Mouse (Mus musculus) heart, embryonic 16.5 days (tissue): ENCODE results near the gene Ncbp2. TPM values are rescaled to one million over a fixed set of nuclear protein-coding genes. Genes with fewer than 3 reads are reported as not detected.

Experiments
- ATAC-seq: fragments of 200-750 bp; cut with Nextera tagmentation; replicated peaks from 2 replicates; pipeline ENCODE4 v1.8.0; 2017; ENCODE audit warnings: moderate number of reproducible peaks; ENCODE audit not compliant: insufficient read depth, low FRiP score; ENCODE audit errors: extremely low read depth
- H3K27ac ChIP-seq: fragments of 300-500 bp; sonication (generic); 2 replicates; pipeline ENCODE4 v1.5.1; 2014; ENCODE audit warnings: mild to moderate bottlenecking, low read length, control low read depth, moderate library complexity
- H3K27me3 ChIP-seq: fragments of 300-500 bp; sonication (generic); 2 replicates; pipeline ENCODE4 v1.6.1; 2014; ENCODE audit warnings: low read length, mixed read lengths; ENCODE audit not compliant: control insufficient read depth, insufficient read depth
- H3K36me3 ChIP-seq: fragments of 300-500 bp; sonication (generic); 2 replicates; pipeline ENCODE4 v1.6.1; 2014; ENCODE audit not compliant: control insufficient read depth, insufficient read depth
- H3K4me1 ChIP-seq: fragments of 300-500 bp; sonication (generic); 2 replicates; pipeline ENCODE4 v1.6.1; 2014; ENCODE audit warnings: low read length, mixed read lengths; ENCODE audit not compliant: control insufficient read depth, insufficient read depth
- H3K4me2 ChIP-seq: fragments of 300-500 bp; sonication (generic); 2 replicates; pipeline ENCODE4 v1.6.1; 2014; ENCODE audit warnings: low read depth, mild to moderate bottlenecking, control low read depth, low read length
- H3K4me3 ChIP-seq: fragments of 300-500 bp; sonication (generic); 2 replicates; pipeline ENCODE4 v1.5.1; 2014; ENCODE audit warnings: mild to moderate bottlenecking, control low read depth, low read length
- H3K9ac ChIP-seq: fragments of 300-500 bp; sonication (generic); 2 replicates; pipeline ENCODE4 v1.6.1; 2014; ENCODE audit warnings: low read length, control low read depth
- H3K9me3 ChIP-seq: fragments of 300-500 bp; sonication (generic); replicated peaks from 2 replicates; pipeline ENCODE4 v1.6.1; 2016; ENCODE audit warnings: low read length; ENCODE audit not compliant: control insufficient read depth
- WGBS: fragments of 180-500 bp; shearing (Covaris S2); extraction: QIAGEN DNeasy Blood & Tissue Kit; methylation state at CpG from one replicate; pipeline ENCODE4 v1.1.7; 2014; 5-methylcytosine and 5-hydroxymethylcytosine counted together
- polyA plus RNA-seq: library from polyadenylated mRNA; unstranded; fragments of >200 nt; fragmentation: Nextera tagmentation; extraction: Ambion mirVana; gene quantifications from 2 replicates; pipeline ENCODE4 v1.2.1, GENCODE M21; 2015

The Ncbp2 gene
- polyA plus RNA-seq, 1 experiment from 2014 or later: 64.4 TPM

DNA sequence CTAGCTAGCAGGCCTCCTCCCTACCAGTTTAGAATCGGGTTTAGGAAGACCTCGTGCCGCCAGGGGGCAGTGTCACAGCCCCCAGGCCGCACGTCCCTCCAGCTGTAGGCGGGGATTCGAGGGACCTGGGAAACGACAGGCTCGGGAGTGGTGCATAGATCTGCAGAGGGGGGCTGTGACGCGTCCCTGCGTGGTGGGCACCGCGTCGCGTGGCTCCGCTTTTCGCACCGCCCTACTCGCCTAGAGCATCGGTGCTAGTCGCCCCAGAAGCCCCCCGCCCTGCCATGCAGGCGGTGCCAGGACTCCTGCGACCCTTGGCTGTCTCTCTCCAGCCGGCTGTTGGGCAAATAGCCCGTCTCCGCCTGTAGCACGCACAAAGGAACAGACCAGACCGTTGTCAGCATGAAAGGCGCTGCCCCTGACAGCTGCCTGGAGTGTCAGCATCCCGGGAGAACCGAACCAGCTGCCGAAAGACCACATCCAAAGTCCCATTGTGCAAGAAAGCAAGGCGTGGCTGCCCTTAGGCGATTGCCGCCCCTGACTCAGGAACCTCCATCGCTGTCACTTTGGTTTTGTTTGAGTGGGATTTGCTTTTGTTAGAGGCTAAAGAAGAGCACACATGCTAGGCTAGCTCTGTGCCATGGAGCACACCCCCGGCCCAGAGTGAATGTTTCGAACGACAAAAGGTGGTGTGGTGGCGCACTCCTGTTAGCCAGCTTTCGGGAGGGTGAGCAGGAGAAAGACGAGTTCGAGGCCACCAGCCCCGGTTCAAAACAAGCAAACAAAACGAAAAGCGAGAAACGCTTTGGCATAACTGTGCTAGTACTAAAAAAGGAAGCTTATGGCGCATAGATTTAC, 15.2 kb upstream of the Ncbp2 start:
- H3K4me3 ChIP-seq: peak overlapping the region; percentile 65
- 1% methylated on average over 50 of the region's 50 CpGs for WGBS
- peaks cover 16% of the 10 kb centered on the region for H3K4me1 ChIP-seq
- peaks cover 24% of the 10 kb centered on the region for H3K27me3 ChIP-seq
- peak; percentile 91 for ATAC-seq
- H3K36me3 ChIP-seq: no peaks in the 10 kb centered on the region
- H3K9ac ChIP-seq: peak overlapping the region; percentile 76
- H3K27ac ChIP-seq: peak overlapping the region; percentile 38
- H3K4me2 ChIP-seq: peak overlapping the region; percentile 95
- H3K9me3 ChIP-seq: no peaks in the 10 kb centered on the region; the same call in 1 of the 2 replicates

DNA sequence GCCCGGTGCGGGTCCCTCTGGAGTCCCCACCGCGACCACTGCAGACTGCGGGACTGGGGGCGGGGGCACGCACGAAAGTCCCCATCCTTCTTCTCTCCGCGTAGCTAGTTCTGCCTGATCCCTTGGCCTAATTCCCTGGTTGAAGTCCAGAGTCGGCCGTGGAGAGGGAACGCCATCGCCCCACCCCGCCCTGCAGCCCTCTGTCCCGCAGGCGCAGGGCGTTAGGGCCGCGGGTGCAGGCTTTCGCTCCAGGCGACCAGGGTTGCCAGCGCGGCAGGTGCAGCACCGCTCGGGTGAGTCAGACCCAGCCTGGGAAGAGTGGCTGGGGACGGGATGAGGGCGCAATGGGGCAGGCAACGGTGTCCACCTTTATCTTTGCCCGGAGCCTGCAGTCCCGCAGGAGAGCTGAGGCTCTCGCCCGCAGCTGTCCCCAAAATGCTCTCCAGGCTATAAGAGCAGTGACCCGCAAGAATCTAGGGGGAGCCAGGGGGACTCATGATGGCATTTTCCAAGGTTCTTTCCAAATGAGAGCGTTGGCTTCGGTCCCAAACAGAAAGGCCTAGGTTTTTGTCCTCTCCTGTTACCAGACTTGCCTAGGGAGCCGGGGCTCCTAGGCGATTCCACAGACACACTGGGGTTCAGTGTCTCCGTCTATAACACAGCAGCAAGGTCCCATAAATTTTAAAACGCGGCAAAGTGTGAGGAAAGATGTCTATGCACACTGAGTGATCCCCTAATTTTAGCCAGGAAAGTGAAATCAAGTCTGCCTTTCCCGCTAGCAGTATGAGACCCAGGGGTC, 14.4 kb upstream of the Ncbp2 start, which contains the start of gene Pigz:
Pigz (plus strand) TSS at position 101 of the 799 bp plus-strand sequence.
- no peak for ATAC-seq
- no peaks in the 10 kb centered on the region; the same call in 1 of the 2 replicates for H3K9me3 ChIP-seq
- H3K27me3 ChIP-seq: peaks cover 24% of the 10 kb centered on the region
- H3K27ac ChIP-seq: peak within 1 kb of the TSS; percentile 38
- H3K36me3 ChIP-seq: no peaks in the 10 kb centered on the region
- H3K9ac ChIP-seq: peak within 1 kb of the TSS; percentile 76
- peak within 1 kb of the TSS; percentile 65 for H3K4me3 ChIP-seq
- H3K4me2 ChIP-seq: peak within 1 kb of the TSS; percentile 95
- 11% methylated on average over 42 of the region's 42 CpGs for WGBS
- H3K4me1 ChIP-seq: peaks cover 16% of the 10 kb centered on the region

DNA sequence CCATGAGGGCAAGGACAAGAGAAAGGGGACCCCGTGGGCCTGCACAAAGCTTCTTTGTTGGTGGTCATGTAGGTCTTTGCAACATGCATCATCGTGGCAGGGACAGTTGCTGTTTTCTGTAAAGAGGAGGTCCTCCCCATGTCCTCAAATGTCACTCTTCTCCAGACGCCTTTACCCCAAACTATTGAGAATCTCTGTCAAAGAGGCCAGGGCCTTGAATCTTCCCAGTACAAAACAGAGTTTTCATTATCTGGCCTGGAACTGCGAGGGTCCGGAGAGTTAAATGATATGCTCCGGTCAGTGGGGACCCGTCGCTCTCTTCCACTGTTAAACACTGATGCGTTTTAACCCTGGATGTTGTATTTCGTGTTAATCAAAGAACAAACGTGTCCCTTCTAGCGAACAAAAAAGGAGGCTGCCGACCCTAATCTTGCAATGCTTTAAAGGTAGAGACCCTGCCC, 13.7 kb upstream of the Ncbp2 start:
- no peaks in the 10 kb centered on the region; the same call in 1 of the 2 replicates for H3K9me3 ChIP-seq
- H3K4me2 ChIP-seq: peak overlapping the region; percentile 71
- H3K27me3 ChIP-seq: peaks cover 24% of the 10 kb centered on the region
- peak overlapping the region; percentile 47; the same call in 1 of the 2 replicates for H3K4me3 ChIP-seq
- H3K36me3 ChIP-seq: no peaks in the 10 kb centered on the region
- WGBS: 30% methylated on average over 13 of the region's 13 CpGs
- H3K4me1 ChIP-seq: peaks cover 16% of the 10 kb centered on the region
- no peak for ATAC-seq
- H3K27ac ChIP-seq: no peak overlapping the region
- H3K9ac ChIP-seq: peak overlapping the region; percentile 38; the same call in 1 of the 2 replicates

DNA sequence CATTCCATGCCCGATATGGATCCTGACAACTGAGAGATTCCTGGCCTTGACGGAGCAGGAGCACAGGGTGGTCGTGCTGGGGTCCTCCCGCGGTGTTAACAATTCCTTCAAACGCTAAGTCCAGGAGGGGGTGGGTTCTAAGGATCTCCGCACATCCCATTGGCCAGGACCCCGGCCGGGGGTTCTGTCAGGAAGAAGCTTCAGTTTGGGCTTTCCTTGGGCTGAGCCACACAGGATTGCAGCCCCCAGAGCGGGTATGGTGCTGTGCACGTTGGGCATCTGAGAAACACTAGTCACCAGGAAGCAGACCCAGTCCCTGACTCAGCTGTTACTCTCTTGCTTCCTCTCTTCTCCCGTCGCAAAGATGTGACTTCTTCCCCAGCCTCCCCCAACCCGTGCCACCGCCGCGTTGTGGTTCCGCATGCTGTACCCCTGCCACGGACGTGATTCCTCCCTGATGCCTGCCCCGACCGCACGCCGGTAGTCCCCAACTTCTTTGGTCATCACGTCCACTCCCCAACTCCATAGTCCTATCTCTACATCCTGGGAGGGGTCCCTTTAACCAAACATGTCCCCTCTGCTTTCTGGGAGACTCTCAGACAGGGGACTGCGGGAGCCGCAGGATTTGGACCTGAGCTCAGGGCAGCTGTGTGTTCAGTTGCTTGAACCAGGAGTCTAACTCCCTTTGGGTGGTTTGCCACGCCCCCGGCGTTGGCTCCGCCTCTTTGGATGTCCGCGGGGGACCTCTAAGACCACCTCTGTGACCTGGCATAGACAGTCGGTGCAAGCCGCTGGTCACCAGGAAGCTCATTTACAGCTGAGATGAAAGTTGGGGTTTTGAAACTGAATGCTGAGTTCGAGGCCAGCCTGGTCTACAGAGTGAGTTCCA, 13.0 kb upstream of the Ncbp2 start:
- no peak for ATAC-seq
- H3K27me3 ChIP-seq: peaks cover 24% of the 10 kb centered on the region
- no peaks in the 10 kb centered on the region; the same call in 1 of the 2 replicates for H3K9me3 ChIP-seq
- peak overlapping the region; percentile 47 for H3K4me3 ChIP-seq
- H3K4me1 ChIP-seq: peaks cover 16% of the 10 kb centered on the region
- 6% methylated on average over 36 of the region's 36 CpGs for WGBS
- no peak overlapping the region for H3K27ac ChIP-seq
- H3K9ac ChIP-seq: peak overlapping the region; percentile 38
- peak overlapping the region; percentile 71 for H3K4me2 ChIP-seq
- no peaks in the 10 kb centered on the region for H3K36me3 ChIP-seq

DNA sequence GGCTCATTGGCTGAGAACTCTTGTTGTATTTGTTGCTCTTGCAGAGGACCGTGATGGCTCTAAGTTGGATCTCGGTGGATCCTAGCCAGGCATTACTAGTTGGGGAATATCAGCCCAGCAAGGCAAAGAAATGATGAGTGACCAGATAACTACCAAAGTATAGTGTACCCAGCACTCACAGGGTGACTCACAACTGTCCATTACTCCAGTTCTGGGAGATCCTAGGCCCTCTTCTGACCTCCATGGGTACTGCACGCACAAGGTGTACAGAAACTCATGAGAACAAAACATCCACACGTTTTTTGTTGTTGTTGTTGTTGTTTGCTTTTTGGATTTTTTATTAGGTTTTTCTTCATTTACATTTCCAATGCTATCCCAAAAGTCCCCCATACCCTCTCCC, 11.7 kb upstream of the Ncbp2 start:
- peaks cover 24% of the 10 kb centered on the region for H3K27me3 ChIP-seq
- no peak overlapping the region for H3K4me2 ChIP-seq
- WGBS: 84% methylated on average over 4 of the region's 4 CpGs
- H3K4me1 ChIP-seq: peaks cover 16% of the 10 kb centered on the region
- no peak overlapping the region for H3K4me3 ChIP-seq
- no peak overlapping the region for H3K9ac ChIP-seq
- H3K9me3 ChIP-seq: no peaks in the 10 kb centered on the region; the same call in 1 of the 2 replicates
- no peak for ATAC-seq
- H3K36me3 ChIP-seq: no peaks in the 10 kb centered on the region
- no peak overlapping the region for H3K27ac ChIP-seq

DNA sequence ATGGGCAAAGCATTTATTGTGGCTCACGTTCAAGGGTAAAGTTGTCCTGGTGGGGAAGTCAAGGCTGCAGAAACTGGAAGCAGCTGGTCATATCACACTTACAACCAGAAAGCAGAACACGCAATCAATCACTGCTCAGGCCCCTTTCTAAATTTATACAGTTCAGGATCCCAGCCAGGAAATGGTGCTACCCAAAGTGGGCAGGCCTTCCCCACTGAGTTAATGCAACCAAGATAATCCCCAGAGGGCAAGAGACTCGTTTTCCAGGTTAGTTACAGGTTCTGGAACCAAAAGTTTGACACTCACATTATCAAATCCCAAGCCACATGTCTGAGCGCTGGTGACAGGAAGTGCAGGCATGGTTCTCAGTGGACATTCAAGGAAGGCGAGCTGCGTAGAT, 9.5 kb upstream of the Ncbp2 start:
- no peak overlapping the region for H3K4me3 ChIP-seq
- H3K27ac ChIP-seq: peak overlapping the region; percentile 25; the same call in 1 of the 2 replicates
- ATAC-seq: no peak
- WGBS: 47% methylated on average over 6 of the region's 6 CpGs
- no peaks in the 10 kb centered on the region; the same call in 1 of the 2 replicates for H3K9me3 ChIP-seq
- H3K36me3 ChIP-seq: no peaks in the 10 kb centered on the region
- peaks cover 13% of the 10 kb centered on the region for H3K4me1 ChIP-seq
- peaks cover 20% of the 10 kb centered on the region for H3K27me3 ChIP-seq
- H3K9ac ChIP-seq: no peak overlapping the region
- H3K4me2 ChIP-seq: no peak overlapping the region

DNA sequence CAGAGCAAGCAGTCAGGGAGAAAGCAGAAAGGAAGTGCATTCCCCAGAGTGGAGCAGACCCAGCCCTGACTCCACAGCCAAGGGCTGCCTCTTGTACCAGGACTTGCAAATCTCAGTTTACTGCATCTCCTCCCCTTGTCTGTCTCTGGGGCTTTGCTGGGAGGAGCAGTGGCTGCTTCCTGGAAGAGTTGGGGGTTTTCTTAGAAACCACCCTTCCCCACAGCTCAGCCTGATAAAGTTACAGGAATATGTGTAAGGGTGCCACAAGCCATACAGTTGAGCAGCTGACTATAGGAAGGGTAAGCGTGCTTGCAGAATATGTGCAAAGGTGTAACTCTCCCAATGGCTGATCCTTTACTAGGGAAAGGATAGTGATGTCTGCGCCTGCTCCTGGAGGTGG, 7.7 kb upstream of the Ncbp2 start:
- WGBS: 49% methylated on average over 2 of the region's 2 CpGs
- no peak for ATAC-seq
- Histone ChIP-seq H3K27me3 (peaks cover 7% of the 10 kb centered on the region), H3K27ac (no peak overlapping the region), H3K4me2 (no peak overlapping the region), H3K36me3 (no peaks in the 10 kb centered on the region; the same call in 1 of the 2 replicates), H3K4me1 (no peaks in the 10 kb centered on the region; the same call in none of the 2 replicates), H3K4me3 (no peak overlapping the region), H3K9ac (no peak overlapping the region), H3K9me3 (no peaks in the 10 kb centered on the region; the same call in 1 of the 2 replicates)

DNA sequence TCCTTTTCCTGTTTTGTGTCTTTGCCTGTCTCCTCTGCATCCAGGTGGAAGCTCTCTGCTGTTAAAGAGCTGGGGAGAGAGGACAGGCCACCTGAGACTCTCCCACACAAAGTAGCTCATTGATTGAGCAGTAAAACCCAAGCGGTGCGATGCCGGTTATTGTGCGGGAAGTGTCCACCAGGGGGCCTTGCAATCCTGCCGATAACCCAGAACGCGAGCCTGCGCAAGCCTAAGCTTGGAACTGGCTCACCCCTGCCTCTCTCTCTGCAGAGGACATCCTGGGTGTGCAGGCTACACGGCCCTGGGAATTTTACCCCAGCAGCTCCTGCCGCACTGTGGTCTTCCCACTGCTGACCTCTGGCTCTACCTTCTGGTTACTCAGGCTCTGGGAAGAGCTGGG, 4.3 kb upstream of the Ncbp2 start:
- Histone ChIP-seq H3K4me2 (no peak overlapping the region), H3K27me3 (no peaks in the 10 kb centered on the region), H3K4me1 (peaks cover 11% of the 10 kb centered on the region), H3K9ac (no peak overlapping the region), H3K27ac (no peak overlapping the region), H3K36me3 (no peaks in the 10 kb centered on the region; the same call in 1 of the 2 replicates), H3K9me3 (no peaks in the 10 kb centered on the region), H3K4me3 (no peak overlapping the region)
- 5% methylated on average over 10 of the region's 10 CpGs for WGBS
- 0 out of 2 replicates have a peak, but pooled peaks have one; percentile 16 for ATAC-seq
